Mouse (Mus musculus) cerebellum, postnatal 10 days (tissue): ENCODE results near the gene Olfr212.
"Not testable (repeated sequence)": the region's sequence is repeated elsewhere in the genome, so short reads cannot be mapped to it uniquely, and the experiment has no call there.

Experiments
- DNase-seq, 2 experiments: peaks; one replicate each; pipeline ENCODE4 v3.0.0; 2021; ENCODE audit warnings: mixed read lengths in 2 of 2

The Olfr212 gene

GRCm38 (mm10) chr6:116506302-116507003 is at the start of gene Olfr212:
Olfr212 (plus strand) TSS chr6:116506516.
- peak; percentile 8 to 15 for DNase-seq

GRCm38 (mm10) chr6:116458728-116459127 is 47.6 kb upstream of the Olfr212 start:
- DNase-seq, result no peak

GRCm38 (mm10) chr6:116459232-116459631 is 47.1 kb upstream of the Olfr212 start:
- no peak for DNase-seq

GRCm38 (mm10) chr6:116460544-116461283 is 45.6 kb upstream of the Olfr212 start, which contains the start of gene Alox5:
Alox5 (minus strand) TSS chr6:116461178.
- DNase-seq, result peak; percentile 49 to 63

- peak in 1 of 2 experiments; percentile 33 for DNase-seq
These were observed 38.2 kb upstream of the Olfr212 start for GRCm38 (mm10) chr6:116468081-116468480.

- no peak for DNase-seq
These were observed 21.2 kb upstream of the Olfr212 start for GRCm38 (mm10) chr6:116485081-116485480.

GRCm38 (mm10) chr6:116486833-116487232 is 19.5 kb upstream of the Olfr212 start:
- no peak for DNase-seq

GRCm38 (mm10) chr6:116488791-116489190 is 17.5 kb upstream of the Olfr212 start, which contains the start of gene Olfr211:
Olfr211 (plus strand) TSS chr6:116489091.
- DNase-seq, result peak; percentile 74

GRCm38 (mm10) chr6:116493742-116494141 is 12.6 kb upstream of the Olfr212 start:
- DNase-seq, result no peak

GRCm38 (mm10) chr6:116495960-116496359 is 10.4 kb upstream of the Olfr212 start:
- DNase-seq, result no peak

GRCm38 (mm10) chr6:116514832-116515231 is 8.5 kb downstream of the Olfr212 start:
- no peak for DNase-seq

GRCm38 (mm10) chr6:116538156-116538555 is 31.8 kb downstream of the Olfr212 start, which contains the start of gene Olfr213:
Olfr213 (plus strand) TSS chr6:116538456.
- DNase-seq, result no peak

GRCm38 (mm10) chr6:116542500-116542899 is 36.2 kb downstream of the Olfr212 start:
- DNase-seq, result no peak

- DNase-seq, result not testable (repeated sequence)
These were observed 44.5 kb downstream of the Olfr212 start, which contains the start of gene Gm5580 for GRCm38 (mm10) chr6:116550841-116551240. Gm5580 (plus strand) TSS chr6:116551141.

- no peak for DNase-seq
These were observed 47.6 kb downstream of the Olfr212 start, which contains the start of gene Olfr214 for GRCm38 (mm10) chr6:116553935-116554334. Olfr214 (plus strand) TSS chr6:116554235.

GRCm38 (mm10) chr6:116554952-116555351 is 48.6 kb downstream of the Olfr212 start:
- no peak for DNase-seq
